Mouse (Mus musculus): ENCODE measurements around the gene Mtg2. TPM values are rescaled to one million over a fixed set of nuclear protein-coding genes. Genes with fewer than 3 reads are reported as not detected.
A peak's percentile ranks its signal among the peaks of the same experiment; 100 is the strongest.

The Mtg2 gene
- polyA plus RNA-seq, 1 experiment from 2014 or later = 24.3 TPM

- Histone ChIP-seq H3K4me3 (replicated peaks) (no peak overlapping the region), H3K36me3 (peaks cover 48% of the 10 kb centered on the region), H3K9ac (no peak overlapping the region), H3K27ac (replicated peaks) (no peak overlapping the region), H3K4me1 (no peaks in the 10 kb centered on the region; the same call in 1 of the 2 replicates), H3K27me3 (no peaks in the 10 kb centered on the region), H3K9me3 (replicated peaks) (no peaks in the 10 kb centered on the region), H3K4me2 (replicated peaks) (no peak overlapping the region)
- no peak for ATAC-seq (ENCODE audit: insufficient number of reproducible peaks, low FRiP score, low TSS enrichment, low read depth)
- 96% methylated on average over 9 of the region's 9 CpGs for WGBS
Observed at GRCm38 (mm10) chr2:180053001-180053400, 17.4 kb upstream of the Mtg2 start.

GRCm38 (mm10) chr2:180063338-180064131 is 6.9 kb upstream of the Mtg2 start:
- Histone ChIP-seq H3K36me3 (peaks cover 63% of the 10 kb centered on the region), H3K4me1 (no peaks in the 10 kb centered on the region), H3K27me3 (no peaks in the 10 kb centered on the region), H3K4me3 (replicated peaks) (no peak overlapping the region), H3K9me3 (replicated peaks) (no peaks in the 10 kb centered on the region), H3K9ac (no peak overlapping the region), H3K4me2 (replicated peaks) (no peak overlapping the region), H3K27ac (replicated peaks) (no peak overlapping the region)
- 93% methylated on average over 11 of the region's 11 CpGs for WGBS
- no peak for ATAC-seq (ENCODE audit: insufficient number of reproducible peaks, low FRiP score, low TSS enrichment, low read depth)

- WGBS = 30% methylated on average over 20 of the region's 20 CpGs
- H3K36me3 ChIP-seq = peaks cover 11% of the 10 kb centered on the region; the same call in 1 of the 2 replicates
- peak; percentile 41 for ATAC-seq (ENCODE audit: insufficient number of reproducible peaks, low FRiP score, low TSS enrichment, low read depth)
- peak overlapping the region; percentile 83 for H3K4me3 ChIP-seq (replicated peaks)
- H3K27me3 ChIP-seq = no peaks in the 10 kb centered on the region
- peak overlapping the region; percentile 78 for H3K4me2 ChIP-seq (replicated peaks)
- peak overlapping the region; percentile 81 for H3K27ac ChIP-seq (replicated peaks)
- H3K9ac ChIP-seq = peak overlapping the region; percentile 50
- H3K4me1 ChIP-seq = peaks cover 14% of the 10 kb centered on the region
- no peaks in the 10 kb centered on the region for H3K9me3 ChIP-seq (replicated peaks)
Observed at GRCm38 (mm10) chr2:180069770-180070480, 463 bp upstream of the Mtg2 start.

- no peak overlapping the region; the same call in 1 of the 2 replicates for H3K4me3 ChIP-seq (replicated peaks)
- no peak for ATAC-seq (ENCODE audit: insufficient number of reproducible peaks, low FRiP score, low TSS enrichment, low read depth)
Observed at GRCm38 (mm10) chr2:180071671-180072070, 1.3 kb downstream of the Mtg2 start.

GRCm38 (mm10) chr2:180072886-180073285 is 2.5 kb downstream of the Mtg2 start:
- ATAC-seq (ENCODE audit: insufficient number of reproducible peaks, low FRiP score, low TSS enrichment, low read depth) = no peak
- no peak overlapping the region for H3K4me2 ChIP-seq (replicated peaks)
- H3K27ac ChIP-seq (replicated peaks) = no peak overlapping the region
- whole genome bisulfite sequencing = 85% methylated on average over 7 of the region's 7 CpGs
- no peaks in the 10 kb centered on the region for H3K9me3 ChIP-seq (replicated peaks)
- peaks cover 12% of the 10 kb centered on the region for H3K36me3 ChIP-seq
- no peaks in the 10 kb centered on the region for H3K27me3 ChIP-seq
- no peak overlapping the region for H3K9ac ChIP-seq
- H3K4me3 ChIP-seq (replicated peaks) = no peak overlapping the region
- H3K4me1 ChIP-seq = peaks cover 14% of the 10 kb centered on the region

More at GRCm38 (mm10) chr2:180071671-180072070, 1.3 kb downstream of the Mtg2 start:
- H3K27me3 ChIP-seq = no peaks in the 10 kb centered on the region
- 78% methylated on average over 2 of the region's 2 CpGs for WGBS
- no peak overlapping the region for H3K27ac ChIP-seq (replicated peaks)
- no peaks in the 10 kb centered on the region for H3K9me3 ChIP-seq (replicated peaks)
- H3K36me3 ChIP-seq = peaks cover 11% of the 10 kb centered on the region; the same call in 1 of the 2 replicates
- H3K4me1 ChIP-seq = peaks cover 14% of the 10 kb centered on the region
- H3K9ac ChIP-seq = no peak overlapping the region
- H3K4me2 ChIP-seq (replicated peaks) = no peak overlapping the region

- Histone ChIP-seq H3K9ac (no peak overlapping the region), H3K4me2 (replicated peaks) (no peak overlapping the region), H3K9me3 (replicated peaks) (no peaks in the 10 kb centered on the region), H3K4me1 (no peaks in the 10 kb centered on the region), H3K27ac (replicated peaks) (no peak overlapping the region), H3K36me3 (peaks cover 11% of the 10 kb centered on the region; the same call in 1 of the 2 replicates), H3K4me3 (replicated peaks) (no peak overlapping the region), H3K27me3 (no peaks in the 10 kb centered on the region)
- ATAC-seq (ENCODE audit: insufficient number of reproducible peaks, low FRiP score, low TSS enrichment, low read depth) = no peak
- WGBS = 63% methylated on average over 3 of the region's 3 CpGs
Observed at GRCm38 (mm10) chr2:180077622-180078021, 7.2 kb downstream of the Mtg2 start.

- no peaks in the 10 kb centered on the region for H3K4me1 ChIP-seq
- H3K27me3 ChIP-seq = no peaks in the 10 kb centered on the region
- 78% methylated on average over 8 of the region's 8 CpGs for WGBS
- no peak overlapping the region for H3K9ac ChIP-seq
- no peak overlapping the region for H3K4me2 ChIP-seq (replicated peaks)
- no peak overlapping the region for H3K4me3 ChIP-seq (replicated peaks)
- H3K36me3 ChIP-seq = peaks cover 15% of the 10 kb centered on the region; the same call in 1 of the 2 replicates
- H3K9me3 ChIP-seq (replicated peaks) = no peaks in the 10 kb centered on the region
- no peak for ATAC-seq (ENCODE audit: insufficient number of reproducible peaks, low FRiP score, low TSS enrichment, low read depth)
- no peak overlapping the region for H3K27ac ChIP-seq (replicated peaks)
Observed at GRCm38 (mm10) chr2:180080680-180081079, 10.3 kb downstream of the Mtg2 start.

- Histone ChIP-seq H3K4me3 (replicated peaks) (no peak overlapping the region), H3K4me2 (replicated peaks) (no peak overlapping the region), H3K4me1 (no peaks in the 10 kb centered on the region), H3K27ac (replicated peaks) (no peak overlapping the region), H3K27me3 (no peaks in the 10 kb centered on the region), H3K9ac (no peak overlapping the region), H3K9me3 (replicated peaks) (no peaks in the 10 kb centered on the region), H3K36me3 (peaks cover 11% of the 10 kb centered on the region; the same call in 1 of the 2 replicates)
- WGBS = 84% methylated on average over 10 of the region's 10 CpGs
- no peak for ATAC-seq (ENCODE audit: insufficient number of reproducible peaks, low FRiP score, low TSS enrichment, low read depth)
Observed at GRCm38 (mm10) chr2:180083063-180083462, 12.7 kb downstream of the Mtg2 start.

- whole genome bisulfite sequencing = 12% methylated on average over 3 of the region's 3 CpGs
- H3K9ac ChIP-seq = no peak overlapping the region
- no peak overlapping the region for H3K27ac ChIP-seq (replicated peaks)
- H3K4me1 ChIP-seq = no peaks in the 10 kb centered on the region
- ATAC-seq (ENCODE audit: insufficient number of reproducible peaks, low FRiP score, low TSS enrichment, low read depth) = no peak
- H3K36me3 ChIP-seq = peaks cover 11% of the 10 kb centered on the region; the same call in 1 of the 2 replicates
- no peaks in the 10 kb centered on the region for H3K27me3 ChIP-seq
- no peak overlapping the region for H3K4me2 ChIP-seq (replicated peaks)
- H3K9me3 ChIP-seq (replicated peaks) = no peaks in the 10 kb centered on the region
- no peak overlapping the region for H3K4me3 ChIP-seq (replicated peaks)
Observed at GRCm38 (mm10) chr2:180084565-180084964, 14.2 kb downstream of the Mtg2 start.

GRCm38 (mm10) chr2:180085926-180086636 is 15.7 kb downstream of the Mtg2 start:
- H3K27me3 ChIP-seq = 0 out of 2 replicates have a peak, but pooled peaks cover 8% of the 10 kb centered on the region
- 81% methylated on average over 16 of the region's 16 CpGs for WGBS

GRCm38 (mm10) chr2:180086637-180087027 is 16.2 kb downstream of the Mtg2 start:
- Histone ChIP-seq H3K4me2 (replicated peaks) (no peak overlapping the region), H3K27ac (replicated peaks) (no peak overlapping the region), H3K4me3 (replicated peaks) (no peak overlapping the region), H3K9ac (no peak overlapping the region), H3K4me1 (no peaks in the 10 kb centered on the region), H3K9me3 (replicated peaks) (no peaks in the 10 kb centered on the region), H3K36me3 (peaks cover 11% of the 10 kb centered on the region; the same call in 1 of the 2 replicates), H3K27me3 (0 out of 2 replicates have a peak, but pooled peaks cover 8% of the 10 kb centered on the region)
- no peak for ATAC-seq (ENCODE audit: insufficient number of reproducible peaks, low FRiP score, low TSS enrichment, low read depth)
- WGBS = 80% methylated on average over 5 of the region's 5 CpGs

More at GRCm38 (mm10) chr2:180085926-180086636, 15.7 kb downstream of the Mtg2 start:
- no peak for ATAC-seq (ENCODE audit: insufficient number of reproducible peaks, low FRiP score, low TSS enrichment, low read depth)
- Histone ChIP-seq H3K4me2 (replicated peaks) (no peak overlapping the region), H3K9ac (no peak overlapping the region), H3K4me1 (no peaks in the 10 kb centered on the region), H3K9me3 (replicated peaks) (no peaks in the 10 kb centered on the region), H3K4me3 (replicated peaks) (no peak overlapping the region), H3K27ac (replicated peaks) (no peak overlapping the region), H3K36me3 (peaks cover 11% of the 10 kb centered on the region; the same call in 1 of the 2 replicates)

Measured in embryonic facial prominence, embryonic 15.5 days (tissue).